Mouse (Mus musculus): ENCODE measurements around the gene Slc25a41. TPM values are rescaled to one million over a fixed set of nuclear protein-coding genes. Genes with fewer than 3 reads are reported as not detected.
"Not testable (repeated sequence)": the region's sequence is repeated elsewhere in the genome, so short reads cannot be mapped to it uniquely, and the experiment has no call there.

The Slc25a41 gene
- polyA plus RNA-seq, 1 experiment from 2014 or later: not detected

GRCm38 (mm10) chr17:57062548-57062947, 21.1 kb upstream of the Slc25a41 start:
- no peak for DNase-seq (ENCODE audit: extremely low spot score, low spot score)
- Histone ChIP-seq H3K27ac (0 out of 2 replicates have a peak overlapping the region, but pooled peaks have one; percentile 25), H3K4me1 (peaks cover 46% of the 10 kb centered on the region), H3K27me3 (ENCODE audit: poor library complexity, severe bottlenecking) (peaks cover 80% of the 10 kb centered on the region), H3K4me3 (peak overlapping the region; percentile 49), H3K36me3 (replicated peaks) (peaks cover 5% of the 10 kb centered on the region), H3K9me3 (no peaks in the 10 kb centered on the region)
- under 1% methylated on average over 22 of the region's 22 CpGs for WGBS

- Histone ChIP-seq H3K36me3 (replicated peaks) (peaks cover 9% of the 10 kb centered on the region), H3K27me3 (ENCODE audit: poor library complexity, severe bottlenecking) (peaks cover 77% of the 10 kb centered on the region), H3K27ac (0 out of 2 replicates have a peak overlapping the region, but pooled peaks have one; percentile 25), H3K4me3 (peak overlapping the region; percentile 49), H3K9me3 (no peaks in the 10 kb centered on the region), H3K4me1 (peaks cover 46% of the 10 kb centered on the region)
- no peak for DNase-seq (ENCODE audit: extremely low spot score, low spot score)
- WGBS: 1% methylated on average over 39 of the region's 39 CpGs
Measured at GRCm38 (mm10) chr17:57062011-57062521, 20.6 kb upstream of the Slc25a41 start.

GRCm38 (mm10) chr17:57061069-57061468, 19.6 kb upstream of the Slc25a41 start:
- WGBS: 38% methylated on average over 10 of the region's 10 CpGs
- Histone ChIP-seq H3K27ac (no peak overlapping the region), H3K9me3 (no peaks in the 10 kb centered on the region), H3K4me3 (peak overlapping the region; percentile 89), H3K36me3 (replicated peaks) (peaks cover 15% of the 10 kb centered on the region), H3K4me1 (peaks cover 46% of the 10 kb centered on the region), H3K27me3 (ENCODE audit: poor library complexity, severe bottlenecking) (peaks cover 68% of the 10 kb centered on the region)
- no peak for DNase-seq (ENCODE audit: extremely low spot score, low spot score)

- Histone ChIP-seq H3K4me3 (peak overlapping the region; percentile 89), H3K36me3 (replicated peaks) (peaks cover 22% of the 10 kb centered on the region), H3K27ac (peak overlapping the region; percentile 92), H3K4me1 (peaks cover 46% of the 10 kb centered on the region), H3K9me3 (no peaks in the 10 kb centered on the region), H3K27me3 (ENCODE audit: poor library complexity, severe bottlenecking) (peaks cover 60% of the 10 kb centered on the region)
- WGBS: under 1% methylated on average over 44 of the region's 44 CpGs
- peak; percentile 95 for DNase-seq (ENCODE audit: extremely low spot score, low spot score)
Measured at GRCm38 (mm10) chr17:57060231-57060801, 18.9 kb upstream of the Slc25a41 start.

GRCm38 (mm10) chr17:57059486-57059977, 18.1 kb upstream of the Slc25a41 start, which contains the start of gene Slc25a23:
Slc25a23 (minus strand) TSS chr17:57059863.
- peaks cover 52% of the 10 kb centered on the region for H3K27me3 ChIP-seq (ENCODE audit: poor library complexity, severe bottlenecking)
- peaks cover 46% of the 10 kb centered on the region for H3K4me1 ChIP-seq
- DNase-seq (ENCODE audit: extremely low spot score, low spot score): peak; percentile 85
- no peaks in the 10 kb centered on the region for H3K9me3 ChIP-seq
- peak within 1 kb of the TSS; percentile 89 for H3K4me3 ChIP-seq
- peak within 1 kb of the TSS; percentile 92 for H3K27ac ChIP-seq
- WGBS: under 1% methylated on average over 21 of the region's 45 CpGs
- peaks cover 30% of the 10 kb centered on the region for H3K36me3 ChIP-seq (replicated peaks)

- peak within 1 kb of the TSS; percentile 89 for H3K4me3 ChIP-seq
- peaks cover 47% of the 10 kb centered on the region for H3K27me3 ChIP-seq (ENCODE audit: poor library complexity, severe bottlenecking)
- peak within 1 kb of the TSS; percentile 92 for H3K27ac ChIP-seq
- H3K4me1 ChIP-seq: peaks cover 46% of the 10 kb centered on the region
- no peaks in the 10 kb centered on the region for H3K9me3 ChIP-seq
- DNase-seq (ENCODE audit: extremely low spot score, low spot score): peak; percentile 28
- H3K36me3 ChIP-seq (replicated peaks): peaks cover 35% of the 10 kb centered on the region
- WGBS: under 1% methylated on average over 20 of the region's 22 CpGs
Measured at GRCm38 (mm10) chr17:57058891-57059485, 17.5 kb upstream of the Slc25a41 start, which contains the start of gene Crb3. Crb3 (plus strand) TSS chr17:57059105.

GRCm38 (mm10) chr17:57056246-57056645, 14.8 kb upstream of the Slc25a41 start:
- peaks cover 63% of the 10 kb centered on the region for H3K36me3 ChIP-seq (replicated peaks)
- no peak overlapping the region for H3K4me3 ChIP-seq
- no peak overlapping the region for H3K27ac ChIP-seq
- H3K4me1 ChIP-seq: peaks cover 33% of the 10 kb centered on the region
- 89% methylated on average over 3 of the region's 3 CpGs for WGBS
- DNase-seq (ENCODE audit: extremely low spot score, low spot score): no peak
- H3K9me3 ChIP-seq: no peaks in the 10 kb centered on the region; the same call in 1 of the 2 replicates
- H3K27me3 ChIP-seq (ENCODE audit: poor library complexity, severe bottlenecking): peaks cover 21% of the 10 kb centered on the region

GRCm38 (mm10) chr17:57051679-57052078, 10.2 kb upstream of the Slc25a41 start:
- H3K27ac ChIP-seq; H3K4me1 ChIP-seq; H3K9me3 ChIP-seq; DNase-seq (ENCODE audit: extremely low spot score, low spot score); H3K4me3 ChIP-seq; H3K27me3 ChIP-seq (ENCODE audit: poor library complexity, severe bottlenecking): not testable (repeated sequence)
- peaks cover 90% of the 10 kb centered on the region for H3K36me3 ChIP-seq (replicated peaks)
- WGBS: 82% methylated on average over 4 of the region's 4 CpGs

GRCm38 (mm10) chr17:57048816-57049215, 7.4 kb upstream of the Slc25a41 start:
- Histone ChIP-seq H3K9me3 (no peaks in the 10 kb centered on the region; the same call in 1 of the 2 replicates), H3K4me1 (no peaks in the 10 kb centered on the region), H3K36me3 (replicated peaks) (peaks cover 82% of the 10 kb centered on the region), H3K27ac (no peak overlapping the region), H3K4me3 (no peak overlapping the region), H3K27me3 (ENCODE audit: poor library complexity, severe bottlenecking) (no peaks in the 10 kb centered on the region)
- DNase-seq (ENCODE audit: extremely low spot score, low spot score): no peak
- WGBS: 95% methylated on average over 3 of the region's 3 CpGs

- H3K9me3 ChIP-seq: no peaks in the 10 kb centered on the region; the same call in 1 of the 2 replicates
- H3K4me3 ChIP-seq: no peak overlapping the region
- H3K4me1 ChIP-seq: no peaks in the 10 kb centered on the region
- WGBS: 37% methylated on average over 5 of the region's 5 CpGs
- no peak overlapping the region for H3K27ac ChIP-seq
- no peaks in the 10 kb centered on the region for H3K27me3 ChIP-seq (ENCODE audit: poor library complexity, severe bottlenecking)
- no peak for DNase-seq (ENCODE audit: extremely low spot score, low spot score)
- peaks cover 68% of the 10 kb centered on the region for H3K36me3 ChIP-seq (replicated peaks)
Measured at GRCm38 (mm10) chr17:57047406-57047805, 6.0 kb upstream of the Slc25a41 start.

- Histone ChIP-seq H3K9me3 (no peaks in the 10 kb centered on the region), H3K36me3 (replicated peaks) (no peaks in the 10 kb centered on the region), H3K27me3 (ENCODE audit: poor library complexity, severe bottlenecking) (peaks cover 25% of the 10 kb centered on the region), H3K27ac (no peak overlapping the region), H3K4me1 (no peaks in the 10 kb centered on the region), H3K4me3 (no peak overlapping the region)
- DNase-seq (ENCODE audit: extremely low spot score, low spot score): no peak
- WGBS: 38% methylated on average over 8 of the region's 8 CpGs
Measured at GRCm38 (mm10) chr17:57038978-57039377, 2.5 kb downstream of the Slc25a41 start.

GRCm38 (mm10) chr17:57032854-57033253, 8.6 kb downstream of the Slc25a41 start:
- H3K9me3 ChIP-seq: no peaks in the 10 kb centered on the region
- peak overlapping the region; percentile 87 for H3K4me3 ChIP-seq
- DNase-seq (ENCODE audit: extremely low spot score, low spot score): no peak
- H3K27ac ChIP-seq: peak overlapping the region; percentile 99
- H3K36me3 ChIP-seq (replicated peaks): peaks cover 16% of the 10 kb centered on the region
- H3K27me3 ChIP-seq (ENCODE audit: poor library complexity, severe bottlenecking): peaks cover 13% of the 10 kb centered on the region
- 86% methylated on average over 4 of the region's 4 CpGs for WGBS
- H3K4me1 ChIP-seq: peaks cover 22% of the 10 kb centered on the region
